Mouse (Mus musculus): ENCODE measurements around the gene Ankrd52. TPM values are rescaled to one million over a fixed set of nuclear protein-coding genes. Genes with fewer than 3 reads are reported as not detected.

The Ankrd52 gene
- polyA plus RNA-seq, 1 experiment from 2014 or later, result 9.0 TPM

GRCm38 (mm10) chr10:128391850-128392249, 14.9 kb downstream of the Ankrd52 start:
- Histone ChIP-seq H3K36me3 (peaks cover 100% of the 10 kb centered on the region), H3K9me3 (replicated peaks) (no peaks in the 10 kb centered on the region), H3K4me3 (no peak overlapping the region), H3K27me3 (ENCODE audit: low read depth, poor library complexity, severe bottlenecking) (no peaks in the 10 kb centered on the region), H3K4me1 (peaks cover 23% of the 10 kb centered on the region), H3K27ac (replicated peaks) (no peak overlapping the region)
- WGBS, result 84% methylated on average over 6 of the region's 6 CpGs
- no peak for DNase-seq (ENCODE audit: low spot score)

DNA sequence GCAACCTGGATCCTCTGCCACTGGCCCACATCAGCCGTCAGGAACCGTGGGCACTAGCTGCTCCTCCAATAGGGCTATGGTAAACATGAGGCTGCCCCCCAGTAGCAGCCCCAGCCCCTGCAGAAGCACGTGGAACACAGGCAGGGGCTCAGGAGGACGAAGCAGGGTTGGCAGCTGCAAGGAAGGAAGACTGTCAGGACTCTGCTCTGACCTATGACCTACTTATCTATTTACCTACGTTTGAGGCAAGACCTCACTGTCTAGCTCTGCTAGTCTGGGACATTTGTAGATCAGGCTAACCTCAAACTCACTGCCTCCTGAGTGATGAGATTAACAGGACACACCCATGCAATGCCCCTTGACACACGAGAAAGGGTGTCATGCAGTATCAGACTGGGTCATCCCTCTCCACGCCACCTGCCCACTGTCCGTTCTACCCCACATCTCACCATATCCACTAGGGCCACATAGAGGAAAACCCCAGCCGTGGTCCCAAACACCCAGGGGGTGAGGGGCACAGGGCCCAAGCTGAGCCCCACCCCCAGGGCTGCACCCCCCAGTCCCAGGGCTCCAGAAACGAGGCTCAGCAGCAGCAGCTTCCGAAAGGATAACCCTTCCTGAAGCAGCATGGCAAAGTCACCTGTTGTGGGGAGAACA, 19.2 kb downstream of the Ankrd52 start:
- H3K4me1 ChIP-seq, result peaks cover 46% of the 10 kb centered on the region
- H3K27ac ChIP-seq (replicated peaks), result no peak overlapping the region
- peaks cover 70% of the 10 kb centered on the region for H3K36me3 ChIP-seq
- no peak overlapping the region for H3K4me3 ChIP-seq
- WGBS, result 78% methylated on average over 11 of the region's 11 CpGs
- no peaks in the 10 kb centered on the region for H3K9me3 ChIP-seq (replicated peaks)
- no peak for DNase-seq (ENCODE audit: low spot score)
- no peaks in the 10 kb centered on the region for H3K27me3 ChIP-seq (ENCODE audit: low read depth, poor library complexity, severe bottlenecking)

- Histone ChIP-seq H3K36me3 (peaks cover 70% of the 10 kb centered on the region), H3K4me1 (peaks cover 51% of the 10 kb centered on the region), H3K4me3 (no peak overlapping the region), H3K27me3 (ENCODE audit: low read depth, poor library complexity, severe bottlenecking) (no peaks in the 10 kb centered on the region), H3K27ac (replicated peaks) (no peak overlapping the region), H3K9me3 (replicated peaks) (no peaks in the 10 kb centered on the region)
- no peak for DNase-seq (ENCODE audit: low spot score)
- WGBS, result 69% methylated on average over 10 of the region's 10 CpGs
Observed at GRCm38 (mm10) chr10:128396716-128397264, 19.9 kb downstream of the Ankrd52 start.

- peaks cover 70% of the 10 kb centered on the region for H3K36me3 ChIP-seq
- H3K27ac ChIP-seq (replicated peaks), result peak overlapping the region; percentile 67
- no peak for DNase-seq (ENCODE audit: low spot score)
- no peak overlapping the region for H3K4me3 ChIP-seq
- no peaks in the 10 kb centered on the region for H3K27me3 ChIP-seq (ENCODE audit: low read depth, poor library complexity, severe bottlenecking)
- WGBS, result 68% methylated on average over 7 of the region's 7 CpGs
- peaks cover 51% of the 10 kb centered on the region for H3K4me1 ChIP-seq
- H3K9me3 ChIP-seq (replicated peaks), result no peaks in the 10 kb centered on the region
Observed at GRCm38 (mm10) chr10:128397466-128397865, 20.6 kb downstream of the Ankrd52 start.

GRCm38 (mm10) chr10:128400338-128400737, 23.4 kb downstream of the Ankrd52 start:
- WGBS, result 30% methylated on average over 5 of the region's 5 CpGs
- H3K27ac ChIP-seq (replicated peaks), result no peak overlapping the region
- DNase-seq (ENCODE audit: low spot score), result no peak
- peaks cover 39% of the 10 kb centered on the region for H3K4me1 ChIP-seq
- no peak overlapping the region for H3K4me3 ChIP-seq
- peaks cover 62% of the 10 kb centered on the region for H3K36me3 ChIP-seq
- no peaks in the 10 kb centered on the region for H3K27me3 ChIP-seq (ENCODE audit: low read depth, poor library complexity, severe bottlenecking)
- H3K9me3 ChIP-seq (replicated peaks), result no peaks in the 10 kb centered on the region

GRCm38 (mm10) chr10:128401056-128401455, 24.1 kb downstream of the Ankrd52 start, which contains the start of gene Slc39a5:
Slc39a5 (minus strand) TSS chr10:128401229.
- Histone ChIP-seq H3K36me3 (peaks cover 62% of the 10 kb centered on the region), H3K9me3 (replicated peaks) (no peaks in the 10 kb centered on the region), H3K4me1 (peaks cover 33% of the 10 kb centered on the region), H3K27ac (replicated peaks) (no peak within 1 kb of the TSS; the same call in 1 of the 2 replicates), H3K4me3 (peak within 1 kb of the TSS; percentile 11; the same call in 1 of the 2 replicates), H3K27me3 (ENCODE audit: low read depth, poor library complexity, severe bottlenecking) (no peaks in the 10 kb centered on the region)
- WGBS, result 14% methylated on average over 2 of the region's 2 CpGs
- no peak for DNase-seq (ENCODE audit: low spot score)

DNA sequence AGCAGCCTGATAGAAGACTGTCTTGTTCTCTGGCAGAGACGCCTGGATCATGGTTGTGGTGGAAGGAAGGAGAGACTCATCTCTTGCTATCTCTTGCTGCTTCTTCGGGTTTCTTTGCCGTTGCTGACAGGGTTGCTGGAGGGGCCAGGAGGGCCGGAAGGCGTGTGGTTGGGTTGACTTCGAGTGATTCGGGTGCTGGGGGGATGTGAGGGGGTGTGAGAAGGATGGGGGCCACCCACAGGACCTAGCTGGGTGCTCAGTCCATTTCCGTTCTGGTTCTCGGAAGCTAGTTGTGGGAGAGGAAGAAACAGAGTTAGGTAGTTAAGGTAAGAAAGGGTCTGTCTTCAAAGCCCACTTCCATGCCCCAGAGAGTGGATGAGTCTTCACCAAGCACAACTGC, 24.7 kb downstream of the Ankrd52 start:
- Histone ChIP-seq H3K4me3 (peak overlapping the region; percentile 11; the same call in 1 of the 2 replicates), H3K27ac (replicated peaks) (no peak overlapping the region; the same call in 1 of the 2 replicates), H3K4me1 (peaks cover 31% of the 10 kb centered on the region), H3K36me3 (peaks cover 62% of the 10 kb centered on the region), H3K9me3 (replicated peaks) (no peaks in the 10 kb centered on the region), H3K27me3 (ENCODE audit: low read depth, poor library complexity, severe bottlenecking) (no peaks in the 10 kb centered on the region)
- WGBS, result 82% methylated on average over 9 of the region's 9 CpGs
- no peak for DNase-seq (ENCODE audit: low spot score)

- Histone ChIP-seq H3K4me1 (peaks cover 29% of the 10 kb centered on the region), H3K27ac (replicated peaks) (no peak overlapping the region), H3K36me3 (peaks cover 68% of the 10 kb centered on the region), H3K4me3 (no peak overlapping the region), H3K27me3 (ENCODE audit: low read depth, poor library complexity, severe bottlenecking) (no peaks in the 10 kb centered on the region), H3K9me3 (replicated peaks) (no peaks in the 10 kb centered on the region)
- WGBS, result 90% methylated on average over 7 of the region's 7 CpGs
- DNase-seq (ENCODE audit: low spot score), result no peak
Observed at GRCm38 (mm10) chr10:128403931-128404330, 27.0 kb downstream of the Ankrd52 start.

DNA sequence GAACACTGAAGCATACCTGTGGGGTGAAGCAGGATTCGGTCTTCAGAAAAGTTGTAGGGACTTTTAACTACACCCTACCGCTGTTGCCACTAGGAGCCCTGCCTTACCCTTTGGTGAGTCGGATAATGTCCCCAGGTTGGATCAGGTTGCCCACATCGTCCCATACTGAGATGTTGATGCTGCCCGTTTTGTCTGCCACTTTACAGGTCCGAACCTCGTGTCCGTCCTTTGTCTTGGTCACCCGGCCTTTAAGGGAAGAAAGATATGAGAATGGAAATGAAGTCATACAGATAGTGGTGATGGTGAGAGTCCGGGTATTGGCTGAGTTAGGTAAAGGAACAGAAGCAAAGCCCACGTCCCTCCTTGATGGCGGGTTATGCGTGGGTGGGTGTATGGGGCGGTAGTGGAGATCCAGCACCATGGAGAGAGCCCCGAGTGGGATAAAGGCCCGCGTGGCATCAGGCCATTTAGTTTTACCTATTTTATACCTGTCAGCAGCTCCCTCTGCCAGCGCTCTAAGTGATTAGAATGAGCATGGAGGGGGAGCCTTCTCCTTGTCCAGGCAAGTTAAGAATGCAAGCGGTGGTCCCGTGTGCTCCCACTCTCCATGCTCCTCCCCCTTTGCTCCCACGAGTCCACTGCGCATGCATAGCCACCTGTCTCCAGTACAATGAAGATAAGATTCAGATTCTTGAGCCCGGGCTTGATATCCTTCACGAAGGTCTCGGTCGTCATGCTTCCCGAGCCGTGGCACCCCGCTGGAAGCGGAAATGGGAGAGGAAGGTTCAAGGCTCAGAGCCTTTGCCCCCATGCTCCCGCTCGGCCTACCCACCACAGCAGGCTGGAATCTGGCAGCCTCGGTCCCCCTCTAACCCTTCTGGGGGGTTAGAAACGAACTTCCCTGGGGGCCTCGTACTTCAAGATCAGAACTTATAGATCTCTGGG, 31.9 kb downstream of the Ankrd52 start:
- WGBS, result 23% methylated on average over 35 of the region's 35 CpGs
- H3K4me3 ChIP-seq, result peak overlapping the region; percentile 93
- H3K27ac ChIP-seq (replicated peaks), result peak overlapping the region; percentile 96
- peaks cover 48% of the 10 kb centered on the region for H3K36me3 ChIP-seq
- no peaks in the 10 kb centered on the region for H3K27me3 ChIP-seq (ENCODE audit: low read depth, poor library complexity, severe bottlenecking)
- H3K9me3 ChIP-seq (replicated peaks), result no peaks in the 10 kb centered on the region
- peaks cover 49% of the 10 kb centered on the region for H3K4me1 ChIP-seq
- DNase-seq (ENCODE audit: low spot score), result peak; percentile 56

GRCm38 (mm10) chr10:128409692-128410559, 33.0 kb downstream of the Ankrd52 start:
- Histone ChIP-seq H3K9me3 (replicated peaks) (no peaks in the 10 kb centered on the region), H3K4me3 (peak overlapping the region; percentile 93), H3K27ac (replicated peaks) (peak overlapping the region; percentile 96), H3K36me3 (peaks cover 52% of the 10 kb centered on the region), H3K4me1 (peaks cover 52% of the 10 kb centered on the region), H3K27me3 (ENCODE audit: low read depth, poor library complexity, severe bottlenecking) (no peaks in the 10 kb centered on the region)
- WGBS, result 7% methylated on average over 36 of the region's 36 CpGs
- peak; percentile 97 for DNase-seq (ENCODE audit: low spot score)

DNA sequence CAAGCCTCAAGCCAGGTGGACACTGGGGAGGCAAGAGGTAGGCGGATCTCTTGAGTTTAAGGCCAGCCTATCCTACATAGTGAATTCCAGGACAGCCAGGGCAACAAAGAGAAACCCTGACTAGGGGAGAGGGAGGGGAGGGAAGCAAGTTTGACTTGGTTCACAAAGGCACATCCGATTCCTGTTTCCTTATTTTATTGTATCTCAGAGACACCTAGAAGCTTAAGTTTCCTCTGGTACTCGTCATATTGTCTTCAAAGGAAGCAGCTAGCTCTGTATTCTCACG, 33.6 kb downstream of the Ankrd52 start:
- DNase-seq (ENCODE audit: low spot score), result no peak
- Histone ChIP-seq H3K27me3 (ENCODE audit: low read depth, poor library complexity, severe bottlenecking) (no peaks in the 10 kb centered on the region), H3K27ac (replicated peaks) (peak overlapping the region; percentile 96), H3K36me3 (peaks cover 54% of the 10 kb centered on the region), H3K4me3 (peak overlapping the region; percentile 93), H3K4me1 (peaks cover 52% of the 10 kb centered on the region), H3K9me3 (replicated peaks) (no peaks in the 10 kb centered on the region)
- WGBS, result 32% methylated on average over 4 of the region's 4 CpGs

All from midbrain, embryonic 10.5 days (tissue).